Comparison of ENCODE assay signal across 45 mouse cellular contexts in the genomic region with DNA sequence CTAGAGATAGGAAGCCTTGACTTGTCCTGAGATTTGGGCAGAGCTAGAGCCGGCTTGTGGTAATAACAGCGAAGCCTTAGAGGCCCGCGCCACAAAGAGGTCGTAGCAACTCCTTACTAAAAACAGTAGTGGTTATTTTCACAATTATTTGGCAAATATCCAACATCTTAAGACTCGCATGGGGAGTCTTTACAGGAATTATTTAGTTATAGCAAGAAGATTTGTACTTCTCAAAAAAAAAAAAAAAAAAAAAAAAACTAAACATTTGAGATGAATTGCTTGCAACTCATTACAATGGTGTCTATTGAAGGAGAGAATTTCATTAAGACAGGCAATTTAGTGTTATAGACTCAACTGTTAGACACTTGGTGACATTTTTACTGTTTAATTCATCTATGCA. TPM values are rescaled to one million over a fixed set of nuclear protein-coding genes. Genes with fewer than 3 reads are reported as not detected.
"Had no signal": no experiment of that assay in that cellular context is flagged by ENCODE, and none has a peak within 500 bp of the region (broad histone marks: within the 10 kb centered on the region; RNA-seq: fewer than 3 reads in every experiment).

No protein-coding gene starts in this region.

- H3K36me3 ChIP-seq: limb, embryonic 10.5 days; limb, embryonic 12.5 days; limb, embryonic 13.5 days; limb, embryonic 15.5 days; liver, embryonic 12.5 days; liver, embryonic 13.5 days; liver, embryonic 15.5 days; lung, embryonic 15.5 days; midbrain, embryonic 10.5 days; midbrain, embryonic 12.5 days; midbrain, embryonic 13.5 days; midbrain, embryonic 15.5 days; neural tube, embryonic 12.5 days had no signal

- H3K4me1 ChIP-seq: limb, embryonic 10.5 days; limb, embryonic 12.5 days; limb, embryonic 13.5 days; limb, embryonic 15.5 days; liver, embryonic 12.5 days; liver, embryonic 13.5 days; liver, embryonic 15.5 days; midbrain, embryonic 12.5 days; midbrain, embryonic 13.5 days; neural tube, embryonic 12.5 days had no signal

- ATAC-seq: liver, embryonic 12.5 days; liver, postnatal 0 days; lung, postnatal 0 days; midbrain, embryonic 13.5 days; midbrain, embryonic 15.5 days; midbrain, embryonic 16.5 days had no signal

- H3K4me2 ChIP-seq: limb, embryonic 12.5 days; limb, embryonic 13.5 days; limb, embryonic 15.5 days; liver, embryonic 11.5 days; liver, embryonic 12.5 days; liver, embryonic 13.5 days; liver, embryonic 15.5 days; lung, embryonic 14.5 days; lung, embryonic 15.5 days; midbrain, embryonic 11.5 days; midbrain, embryonic 12.5 days; midbrain, embryonic 13.5 days; midbrain, embryonic 15.5 days; neural tube, embryonic 12.5 days had no signal

- DNase-seq: left cerebral cortex, postnatal 4 days; liver; liver, embryonic 13.5 days; liver, postnatal 0 days; lung, adult 18-20 months; lung, adult 2 months; lung, embryonic 14.5 days; lung, postnatal 10 days; lung, postnatal 14 days; lung, postnatal 36 days; lung, postnatal 4 days; midbrain, embryonic 14.5 days had no signal

- H3K9me3 ChIP-seq: limb, embryonic 10.5 days; limb, embryonic 12.5 days; limb, embryonic 13.5 days; limb, embryonic 15.5 days; liver, embryonic 12.5 days; liver, embryonic 13.5 days; liver, embryonic 15.5 days; lung, embryonic 15.5 days; megakaryocyte, embryonic 14.5 days; midbrain, embryonic 10.5 days; midbrain, embryonic 12.5 days; midbrain, embryonic 13.5 days; midbrain, embryonic 15.5 days; neural tube, embryonic 12.5 days had no signal

- H3K9ac ChIP-seq: limb, embryonic 12.5 days; limb, embryonic 13.5 days; limb, embryonic 15.5 days; liver, embryonic 12.5 days; liver, embryonic 13.5 days; liver, embryonic 14.5 days; liver, embryonic 15.5 days; liver, postnatal 0 days; lung, embryonic 14.5 days; lung, embryonic 15.5 days; midbrain, embryonic 12.5 days; midbrain, embryonic 13.5 days; midbrain, embryonic 15.5 days; neural tube, embryonic 12.5 days had no signal

- H3K4me3 ChIP-seq: limb, embryonic 10.5 days; limb, embryonic 12.5 days; limb, embryonic 13.5 days; limb, embryonic 15.5 days; liver, embryonic 12.5 days; liver, embryonic 13.5 days; liver, embryonic 15.5 days; lung, embryonic 15.5 days; midbrain, embryonic 10.5 days; midbrain, embryonic 12.5 days; midbrain, embryonic 13.5 days; midbrain, embryonic 15.5 days; myocyte; neural tube, embryonic 12.5 days had no signal

- H3K27ac ChIP-seq: limb, embryonic 10.5 days; limb, embryonic 12.5 days; limb, embryonic 13.5 days; limb, embryonic 15.5 days; liver, embryonic 12.5 days; liver, embryonic 13.5 days; liver, embryonic 14.5 days; liver, embryonic 15.5 days; lung, embryonic 15.5 days; macrophage; midbrain, embryonic 10.5 days; midbrain, embryonic 12.5 days; midbrain, embryonic 13.5 days; midbrain, embryonic 15.5 days; neural tube, embryonic 12.5 days had no signal

- H3K27me3 ChIP-seq: lung, embryonic 15.5 days; midbrain, embryonic 15.5 days; neural tube, embryonic 12.5 days had no signal

RNA-seq across cellular contexts. Expression of a gene that starts 0.5 kb away (rescaled TPM):
- total RNA-seq: left cerebral cortex, postnatal 10 days; left cerebral cortex, postnatal 14 days; left cerebral cortex, postnatal 25 days; left cerebral cortex, postnatal 36 days; liver, adult 2 months; megakaryocyte progenitor cell, adult 5-6 weeks; megakaryocyte, adult 5-6 weeks; megakaryocyte-erythroid progenitor cell, adult 5-6 weeks; monocyte, adult 5-6 weeks had no signal
- polyA plus RNA-seq: limb, embryonic 10.5 days; liver, adult 2 months; liver, embryonic 12.5 days; liver, embryonic 13.5 days; liver, embryonic 14.5 days; liver, embryonic 15.5 days; liver, embryonic 16.5 days; liver, postnatal 0 days; lung, adult 2 months; lung, embryonic 14.5 days; lung, embryonic 15.5 days; lung, embryonic 16.5 days; midbrain, embryonic 10.5 days; midbrain, embryonic 11.5 days; midbrain, embryonic 12.5 days; myocyte; neural tube, embryonic 11.5 days had no signal

RNA-seq across cellular contexts. Expression of a gene that starts 48.5 kb away (rescaled TPM):
- total RNA-seq: left cerebral cortex, postnatal 36 days; megakaryocyte progenitor cell, adult 5-6 weeks; megakaryocyte, adult 5-6 weeks; megakaryocyte-erythroid progenitor cell, adult 5-6 weeks; monocyte, adult 5-6 weeks had no signal
- polyA plus RNA-seq: liver, adult 2 months; macrophage had no signal

RNA-seq across cellular contexts. Expression of a gene that starts 55.5 kb away (rescaled TPM):
- total RNA-seq: liver, adult 2 months; megakaryocyte progenitor cell, adult 5-6 weeks; megakaryocyte, adult 5-6 weeks; megakaryocyte-erythroid progenitor cell, adult 5-6 weeks; monocyte, adult 5-6 weeks had no signal
- polyA plus RNA-seq: liver, adult 2 months; liver, postnatal 0 days; macrophage; myocyte had no signal

RNA-seq across cellular contexts. Expression of a gene that starts 55.8 kb away (rescaled TPM):
- total RNA-seq: left cerebral cortex, postnatal 10 days; left cerebral cortex, postnatal 14 days; left cerebral cortex, postnatal 25 days; left cerebral cortex, postnatal 36 days; left cerebral cortex, postnatal 4 days; liver, adult 2 months; midbrain, postnatal 0 days had no signal
- polyA plus RNA-seq: limb, embryonic 10.5 days; limb, embryonic 12.5 days; lung, adult 2 months; lung, embryonic 14.5 days; lung, embryonic 15.5 days; lung, postnatal 0 days; midbrain, embryonic 12.5 days; midbrain, embryonic 15.5 days; midbrain, postnatal 0 days; myocyte; neural tube, embryonic 12.5 days had no signal
